Mouse (Mus musculus) heart, embryonic 10.5 days (tissue): ENCODE results near the gene Srsf3. TPM values are rescaled to one million over a fixed set of nuclear protein-coding genes. Genes with fewer than 3 reads are reported as not detected.
"Not testable (repeated sequence)": the region's sequence is repeated elsewhere in the genome, so short reads cannot be mapped to it uniquely, and the experiment has no call there.

ENCODE experiments used
- DNase-seq: peaks from one replicate; pipeline ENCODE4 v3.0.0-alpha.2; 2017; ENCODE audit warnings: low spot score
- H3K27ac ChIP-seq: fragments of 300-500 bp; sonication (generic); 2 replicates; pipeline ENCODE4 v1.5.1; 2016; ENCODE audit warnings: mild to moderate bottlenecking
- H3K27me3 ChIP-seq: fragments of 300-500 bp; sonication (generic); 2 replicates; pipeline ENCODE4 v1.6.1; 2016; ENCODE audit warnings: mild to moderate bottlenecking; ENCODE audit not compliant: poor library complexity, insufficient read depth, severe bottlenecking
- H3K36me3 ChIP-seq: fragments of 300-500 bp; sonication (generic); 2 replicates; pipeline ENCODE4 v1.6.1; 2016; ENCODE audit warnings: mild to moderate bottlenecking, moderate library complexity
- H3K4me1 ChIP-seq: fragments of 300-500 bp; sonication (generic); 2 replicates; pipeline ENCODE4 v1.6.1; 2016; ENCODE audit warnings: mild to moderate bottlenecking
- H3K4me3 ChIP-seq: fragments of 300-500 bp; sonication (generic); 2 replicates; pipeline ENCODE4 v1.5.1; 2016; ENCODE audit warnings: mild to moderate bottlenecking, moderate library complexity
- H3K9me3 ChIP-seq: fragments of 300-500 bp; sonication (generic); 2 replicates; pipeline ENCODE4 v1.6.1; 2016; ENCODE audit warnings: mild to moderate bottlenecking, moderate library complexity
- WGBS: fragments of 180-500 bp; shearing (Covaris S2); methylation state at CpG from one replicate; pipeline ENCODE4 v1.1.7; 2016; 5-methylcytosine and 5-hydroxymethylcytosine counted together
- polyA plus RNA-seq: library from polyadenylated mRNA; unstranded; fragments of >200 nt; fragmentation: Nextera tagmentation; extraction: Ambion mirVana; gene quantifications from 2 replicates; pipeline ENCODE4 v1.2.1, GENCODE M21; 2016

Gene Srsf3
- polyA plus RNA-seq, 1 experiment from 2014 or later = 498 TPM

DNA sequence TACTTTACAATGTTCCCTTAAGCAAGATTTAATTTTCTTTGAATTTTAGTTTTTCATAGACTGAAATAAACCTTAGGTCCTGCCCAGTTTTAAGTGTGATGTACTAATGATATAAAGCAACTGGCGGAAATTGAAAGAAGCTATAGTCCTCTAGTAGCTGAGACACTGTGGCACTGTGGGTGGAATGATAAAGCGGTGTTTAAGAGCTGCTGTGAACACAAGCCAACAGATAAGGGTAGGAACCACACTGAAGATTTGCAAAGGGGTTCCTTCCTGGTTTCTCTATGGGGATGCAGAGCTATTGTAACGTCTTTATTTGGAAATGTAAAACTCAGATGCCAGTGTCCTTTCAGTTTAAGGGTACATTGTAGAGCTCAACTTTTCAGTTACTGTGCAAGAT is 9.2 kb downstream of the Srsf3 start:
- H3K36me3 ChIP-seq = peaks cover 93% of the 10 kb centered on the region
- 59% methylated on average over 3 of the region's 3 CpGs for WGBS
- not testable (repeated sequence) for H3K27ac ChIP-seq, DNase-seq, H3K27me3 ChIP-seq, H3K9me3 ChIP-seq, H3K4me3 ChIP-seq, H3K4me1 ChIP-seq

DNA sequence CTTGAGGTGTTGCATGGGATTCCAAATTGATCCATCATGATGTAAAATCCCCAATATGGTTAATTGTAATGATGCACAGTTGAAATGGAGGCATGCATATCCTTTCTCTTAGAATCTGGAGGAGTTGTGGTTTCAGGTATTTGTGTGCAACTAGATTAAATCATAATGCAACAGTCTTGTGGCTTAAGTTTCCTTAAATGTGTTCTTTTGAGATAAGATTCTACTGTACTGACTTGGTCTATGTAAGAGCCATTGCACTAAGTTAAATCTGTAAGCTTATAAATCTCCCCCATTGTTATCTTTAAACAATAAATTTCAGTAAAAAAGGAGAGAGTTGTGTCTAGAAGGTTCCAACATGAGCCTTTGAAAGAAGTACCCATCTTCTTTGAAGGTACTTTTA is 10.1 kb downstream of the Srsf3 start:
- Histone ChIP-seq H3K27ac (no peak overlapping the region), H3K36me3 (peaks cover 92% of the 10 kb centered on the region), H3K4me3 (no peak overlapping the region), H3K9me3 (no peaks in the 10 kb centered on the region), H3K27me3 (no peaks in the 10 kb centered on the region), H3K4me1 (0 out of 2 replicates have a peak, but pooled peaks cover 4% of the 10 kb centered on the region)
- DNase-seq = no peak

DNA sequence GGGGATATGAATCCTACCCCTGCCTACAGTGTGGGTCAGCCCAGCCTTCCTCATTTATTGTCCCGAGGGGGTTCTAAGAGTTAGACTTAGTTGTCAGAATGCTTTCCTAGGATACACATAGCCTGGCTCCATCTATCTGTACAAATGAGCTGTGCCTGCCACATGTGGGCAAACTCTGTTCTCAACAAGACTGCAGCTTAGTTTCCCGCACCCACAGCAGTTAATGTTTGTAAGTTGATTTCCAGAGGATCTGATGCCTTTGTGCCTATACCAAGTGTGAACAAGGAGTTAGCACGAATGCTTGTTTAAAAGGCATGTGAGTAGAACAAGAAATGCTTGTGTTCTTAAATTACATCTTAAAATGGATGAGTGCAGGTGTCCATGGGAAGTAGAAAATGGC is 11.2 kb downstream of the Srsf3 start:
- H3K4me3 ChIP-seq = no peak overlapping the region
- H3K4me1 ChIP-seq = 0 out of 2 replicates have a peak, but pooled peaks cover 4% of the 10 kb centered on the region
- H3K9me3 ChIP-seq = no peaks in the 10 kb centered on the region
- WGBS = 91% methylated on average over 3 of the region's 3 CpGs
- H3K27ac ChIP-seq = no peak overlapping the region
- peaks cover 85% of the 10 kb centered on the region for H3K36me3 ChIP-seq
- no peak for DNase-seq
- H3K27me3 ChIP-seq = no peaks in the 10 kb centered on the region

DNA sequence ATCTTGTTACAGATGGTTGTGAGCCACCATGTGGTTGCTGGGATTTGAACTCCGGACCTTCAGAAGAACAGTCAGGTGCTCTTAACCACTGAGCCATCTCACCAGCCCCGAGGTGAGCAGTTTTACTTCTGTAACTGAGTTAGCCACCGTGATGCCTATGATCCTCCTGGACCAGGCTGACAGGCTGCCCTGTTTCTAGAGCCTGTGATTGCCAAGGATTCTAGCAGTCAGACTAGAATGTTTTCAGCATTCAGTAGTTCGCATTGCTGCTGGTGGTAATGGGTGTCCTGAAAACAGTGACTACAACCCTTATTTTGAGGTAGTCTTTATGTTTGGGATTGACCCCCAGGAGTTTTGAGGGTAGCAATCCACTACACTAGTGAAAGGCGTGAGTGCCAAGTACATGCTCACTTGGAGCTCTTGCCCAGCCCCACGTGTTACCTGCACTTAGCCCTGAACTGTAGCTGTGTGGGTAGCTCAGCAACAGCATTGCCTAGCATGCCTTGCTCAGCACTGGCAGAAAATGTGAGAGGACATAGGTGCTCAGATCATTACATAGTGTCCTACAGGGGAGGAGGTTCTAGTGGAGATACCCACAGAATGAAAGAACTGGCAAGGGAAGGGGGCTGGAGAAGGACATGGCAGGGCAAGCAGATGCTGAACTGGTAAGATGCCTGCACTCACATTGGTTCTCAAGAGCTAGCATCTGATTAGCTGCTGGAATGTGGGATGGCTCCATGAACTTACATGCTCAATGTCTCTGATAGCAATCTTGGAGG is 11.9 kb downstream of the Srsf3 start:
- H3K4me3 ChIP-seq = no peak overlapping the region
- H3K27me3 ChIP-seq = no peaks in the 10 kb centered on the region
- no peaks in the 10 kb centered on the region for H3K9me3 ChIP-seq
- H3K27ac ChIP-seq = no peak overlapping the region
- WGBS = 87% methylated on average over 6 of the region's 6 CpGs
- H3K36me3 ChIP-seq = peaks cover 78% of the 10 kb centered on the region
- peaks cover 9% of the 10 kb centered on the region; the same call in 1 of the 2 replicates for H3K4me1 ChIP-seq
- DNase-seq = peak; percentile 67

DNA sequence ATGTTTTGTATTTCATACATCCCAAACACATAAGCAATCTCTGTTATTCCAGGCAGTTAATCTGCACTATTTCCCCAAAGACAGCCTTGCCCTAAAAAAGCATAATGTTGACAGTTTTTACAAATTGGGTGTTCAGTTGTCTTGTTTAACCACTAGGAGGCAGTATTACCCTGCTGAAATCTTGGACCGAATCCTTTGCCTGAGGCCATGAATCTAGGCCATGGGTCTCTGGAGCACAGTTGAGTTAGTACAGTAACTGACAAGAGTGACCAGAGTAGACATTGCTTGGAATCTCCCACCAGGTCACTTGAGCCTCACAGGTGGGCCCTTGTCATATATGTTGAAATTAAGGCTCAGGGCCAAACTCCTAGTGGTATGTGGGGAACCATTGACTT is 12.5 kb downstream of the Srsf3 start:
- peaks cover 72% of the 10 kb centered on the region for H3K36me3 ChIP-seq
- no peak overlapping the region for H3K27ac ChIP-seq
- WGBS = 81% methylated on average over 1 of the region's 1 CpGs
- no peaks in the 10 kb centered on the region for H3K27me3 ChIP-seq
- peak; percentile 73 for DNase-seq
- no peaks in the 10 kb centered on the region for H3K9me3 ChIP-seq
- H3K4me3 ChIP-seq = no peak overlapping the region
- H3K4me1 ChIP-seq = peaks cover 14% of the 10 kb centered on the region

DNA sequence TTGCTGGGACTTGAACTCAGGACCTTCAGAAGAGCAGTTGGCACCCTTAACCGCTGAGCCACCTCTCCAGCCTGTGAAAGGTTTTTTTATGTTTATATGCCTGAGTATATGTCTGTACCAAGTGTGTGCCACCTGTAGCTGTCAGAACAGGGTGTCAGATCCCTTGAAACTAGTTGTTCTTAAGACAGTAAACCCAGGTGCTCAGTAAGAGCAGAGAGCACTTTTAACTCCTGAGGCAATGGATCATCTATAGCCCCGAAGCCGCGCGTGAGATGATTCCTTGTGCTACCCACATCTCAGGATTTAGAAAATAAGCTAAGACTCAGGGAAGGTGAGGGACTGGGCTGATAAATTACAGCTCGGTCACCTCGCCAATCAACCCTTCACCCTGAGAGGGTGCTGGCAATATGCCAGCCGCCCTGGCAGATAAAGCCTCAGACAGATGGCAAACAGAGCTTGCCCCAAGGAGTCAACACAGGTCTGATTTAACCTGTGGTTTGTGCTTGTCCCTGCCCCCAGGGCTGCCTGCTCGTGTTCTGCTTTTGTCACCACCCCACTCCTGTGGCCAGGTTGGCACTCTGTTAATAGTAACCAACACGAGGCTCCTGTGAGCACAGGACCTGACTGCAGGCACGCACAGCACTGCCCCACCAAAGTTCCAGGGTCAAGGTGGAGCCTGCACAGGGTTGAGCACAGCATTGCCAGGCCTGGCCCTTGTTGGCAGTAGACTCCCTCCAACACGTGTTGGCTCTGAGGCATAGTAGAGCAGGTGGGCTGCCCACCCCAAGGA is 13.5 kb downstream of the Srsf3 start:
- H3K27ac ChIP-seq = no peak overlapping the region
- peaks cover 62% of the 10 kb centered on the region for H3K36me3 ChIP-seq

DNA sequence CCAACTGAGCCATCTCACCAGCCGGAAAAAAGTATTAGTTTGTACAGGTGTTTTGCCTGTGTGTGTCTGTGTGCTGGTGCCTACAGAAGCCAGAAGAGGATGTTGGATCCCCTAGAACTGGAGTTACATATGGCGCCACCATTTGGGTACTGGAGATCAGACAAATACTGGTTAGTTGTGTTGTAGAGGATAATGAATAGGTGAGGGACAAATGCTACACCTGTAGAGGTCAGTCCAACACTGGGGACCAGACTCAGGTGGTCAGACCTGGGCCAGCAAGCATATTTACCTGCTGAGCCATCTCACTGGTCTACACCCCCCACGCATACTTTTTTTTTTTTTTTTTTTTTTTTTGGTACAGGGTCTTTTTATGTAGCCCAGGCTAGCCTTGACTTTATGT is 14.4 kb downstream of the Srsf3 start:
- peaks cover 55% of the 10 kb centered on the region for H3K36me3 ChIP-seq
- peaks cover 28% of the 10 kb centered on the region for H3K4me1 ChIP-seq
- peak; percentile 54 for DNase-seq
- H3K27ac ChIP-seq = no peak overlapping the region
- H3K4me3 ChIP-seq = no peak overlapping the region
- H3K27me3 ChIP-seq = no peaks in the 10 kb centered on the region
- 95% methylated on average over 3 of the region's 3 CpGs for WGBS
- no peaks in the 10 kb centered on the region for H3K9me3 ChIP-seq

More for the DNA sequence above, 13.5 kb downstream of the Srsf3 start:
- H3K27me3 ChIP-seq = no peaks in the 10 kb centered on the region
- peaks cover 24% of the 10 kb centered on the region for H3K4me1 ChIP-seq
- peak; percentile 76 for DNase-seq
- no peak overlapping the region for H3K4me3 ChIP-seq
- WGBS = 71% methylated on average over 12 of the region's 12 CpGs
- no peaks in the 10 kb centered on the region for H3K9me3 ChIP-seq

DNA sequence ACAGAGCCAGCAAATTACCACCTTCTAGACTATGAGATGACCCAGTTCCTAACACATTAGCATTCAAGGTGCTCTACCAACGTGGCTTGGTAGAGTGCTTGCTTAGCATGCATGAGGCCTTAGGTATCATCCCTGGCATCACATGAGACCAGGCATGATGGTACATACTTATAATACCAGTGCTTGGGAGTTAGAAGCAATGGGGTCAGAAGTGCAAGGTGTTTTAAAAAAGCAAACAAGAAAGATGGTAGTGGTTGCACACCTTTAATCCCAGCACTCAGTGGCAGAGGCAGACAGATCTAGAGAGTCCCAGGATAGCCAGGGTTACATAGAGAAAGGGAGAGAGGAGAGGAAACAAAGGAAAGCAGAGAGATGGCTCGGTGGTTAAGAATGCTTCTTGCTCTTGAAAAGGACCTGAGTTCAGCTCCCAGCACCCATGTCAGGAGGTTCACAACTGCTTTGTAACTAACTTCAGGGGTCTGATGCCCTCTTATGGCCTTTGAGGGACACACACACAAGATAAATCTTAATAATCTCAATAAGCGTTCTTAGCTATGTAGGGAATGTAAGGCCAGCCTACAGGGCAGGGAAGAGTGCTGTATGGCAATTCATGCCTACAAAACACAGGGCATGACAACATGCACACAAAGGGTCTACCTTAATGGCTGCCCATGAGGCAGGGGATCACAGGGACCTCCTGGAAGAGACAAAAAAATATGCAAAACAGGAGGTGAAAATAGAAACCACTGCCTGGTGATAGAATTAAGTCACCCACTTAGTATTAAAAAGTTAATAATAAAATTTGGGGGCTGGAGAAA is 15.5 kb downstream of the Srsf3 start:
- peaks cover 45% of the 10 kb centered on the region for H3K36me3 ChIP-seq

DNA sequence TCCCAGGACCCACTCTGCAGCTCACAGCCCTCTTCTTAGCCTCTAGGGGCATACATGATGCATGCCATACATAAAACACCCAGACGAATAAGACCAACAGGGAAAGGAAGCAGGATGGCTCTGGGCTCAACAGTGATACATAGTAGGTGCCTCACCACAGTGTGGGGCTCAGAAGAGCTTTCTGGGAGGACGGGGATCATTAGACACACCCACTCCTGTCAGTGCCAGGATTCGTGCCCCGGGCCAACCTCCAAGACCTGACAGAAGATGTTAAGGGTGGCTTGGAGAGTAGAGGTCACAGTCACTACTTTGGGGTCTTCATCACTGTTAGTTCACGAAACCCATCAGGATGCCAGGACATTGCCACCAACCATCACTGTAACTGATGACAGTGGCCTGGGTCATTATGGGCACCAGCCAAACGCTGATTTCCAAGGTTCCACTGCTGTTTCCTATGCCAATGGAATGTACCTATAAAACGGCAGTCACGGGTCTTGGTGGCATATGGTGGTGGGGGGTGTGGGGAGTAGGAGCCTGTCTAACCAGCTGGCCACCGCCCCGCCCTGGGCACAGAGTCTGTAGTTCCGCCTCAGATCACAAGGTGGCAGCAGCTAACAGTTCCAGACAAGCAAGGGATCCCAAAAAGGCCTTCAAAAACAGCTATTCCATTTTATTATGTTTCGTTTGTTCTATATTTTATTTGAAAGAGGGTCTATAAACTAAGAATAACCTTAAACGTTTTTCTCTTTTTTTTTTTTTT is 16.5 kb downstream of the Srsf3 start:
- no peak overlapping the region for H3K4me3 ChIP-seq
- WGBS = 23% methylated on average over 13 of the region's 13 CpGs
- H3K27ac ChIP-seq = no peak overlapping the region
- no peaks in the 10 kb centered on the region for H3K9me3 ChIP-seq
- H3K36me3 ChIP-seq = peaks cover 35% of the 10 kb centered on the region
- H3K27me3 ChIP-seq = no peaks in the 10 kb centered on the region
- DNase-seq = peak; percentile 86
- H3K4me1 ChIP-seq = peaks cover 28% of the 10 kb centered on the region

More for the DNA sequence above, 15.5 kb downstream of the Srsf3 start:
- Histone ChIP-seq H3K27me3 (no peaks in the 10 kb centered on the region), H3K4me1 (peaks cover 28% of the 10 kb centered on the region), H3K9me3 (no peaks in the 10 kb centered on the region), H3K4me3 (no peak overlapping the region), H3K27ac (no peak overlapping the region)
- 74% methylated on average over 3 of the region's 3 CpGs for WGBS
- peak; percentile 65 for DNase-seq

DNA sequence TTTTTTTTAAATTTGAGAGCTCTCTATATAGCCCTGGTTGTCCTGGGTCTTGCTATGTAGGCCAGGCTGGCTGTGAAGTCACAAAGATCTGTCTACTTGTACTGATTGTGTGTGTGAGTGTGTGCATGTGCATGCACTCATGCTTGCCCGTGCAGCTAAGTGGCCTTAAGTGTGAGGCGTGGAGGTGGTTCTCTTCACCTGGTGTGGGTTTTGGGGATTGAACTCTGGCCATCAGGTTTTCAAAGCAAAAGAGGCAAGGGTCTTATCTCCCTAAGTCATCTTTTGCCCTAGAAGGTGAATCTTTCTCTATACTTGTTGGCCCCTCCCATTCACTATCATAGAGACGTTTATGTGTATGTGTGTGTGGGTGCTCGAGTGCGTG is 17.1 kb downstream of the Srsf3 start:
- H3K4me3 ChIP-seq = no peak overlapping the region
- peaks cover 30% of the 10 kb centered on the region for H3K36me3 ChIP-seq
- DNase-seq = peak; percentile 73
- 76% methylated on average over 5 of the region's 5 CpGs for WGBS
- H3K27me3 ChIP-seq = no peaks in the 10 kb centered on the region
- H3K9me3 ChIP-seq = no peaks in the 10 kb centered on the region
- H3K4me1 ChIP-seq = peaks cover 30% of the 10 kb centered on the region
- H3K27ac ChIP-seq = no peak overlapping the region

DNA sequence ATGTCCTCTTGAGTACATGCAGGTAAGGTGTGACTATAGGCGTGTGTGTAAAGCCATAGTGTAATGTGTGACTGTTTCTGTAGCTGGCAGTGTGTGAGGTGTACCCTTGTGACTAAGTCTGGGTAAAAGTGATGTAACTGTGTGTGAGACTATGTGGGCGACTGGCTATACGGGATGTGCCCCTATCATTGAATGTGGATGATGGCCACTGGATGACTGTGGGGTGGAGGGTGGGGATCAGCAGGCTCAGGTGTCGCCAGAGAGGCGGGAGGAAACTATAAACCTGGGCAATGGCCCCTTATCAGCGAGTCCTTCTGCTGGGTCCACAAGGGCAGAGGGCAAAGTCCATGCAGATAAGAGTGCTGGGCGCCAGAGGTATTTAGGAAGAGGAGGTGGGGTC is 17.5 kb downstream of the Srsf3 start:
- H3K27ac ChIP-seq = no peak overlapping the region
- H3K9me3 ChIP-seq = no peaks in the 10 kb centered on the region
- peaks cover 26% of the 10 kb centered on the region for H3K36me3 ChIP-seq
- DNase-seq = peak; percentile 67
- H3K4me1 ChIP-seq = peaks cover 31% of the 10 kb centered on the region
- 60% methylated on average over 7 of the region's 7 CpGs for WGBS
- no peaks in the 10 kb centered on the region for H3K27me3 ChIP-seq
- no peak overlapping the region for H3K4me3 ChIP-seq

DNA sequence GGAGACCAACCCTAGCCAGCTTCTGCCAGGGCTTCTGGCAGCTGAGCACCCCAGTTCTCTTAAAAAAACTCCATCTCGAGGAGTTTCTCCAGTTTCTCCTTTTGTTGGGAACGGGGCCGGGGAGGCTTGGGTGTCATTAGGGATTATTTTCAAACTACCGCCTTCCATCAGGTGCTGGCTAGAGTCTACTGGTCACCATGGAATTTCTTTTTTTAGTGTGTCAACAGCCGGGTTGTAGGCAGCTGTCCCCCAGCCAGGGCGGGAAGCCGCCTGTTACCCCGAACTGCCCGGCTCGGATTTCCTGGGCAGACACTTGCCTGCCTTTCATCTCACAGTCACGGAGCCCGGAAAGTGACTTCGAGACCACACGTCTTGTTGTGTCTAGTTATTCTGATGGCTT is 18.4 kb downstream of the Srsf3 start:
- no peaks in the 10 kb centered on the region for H3K9me3 ChIP-seq
- H3K4me1 ChIP-seq = peaks cover 35% of the 10 kb centered on the region
- peaks cover 17% of the 10 kb centered on the region for H3K36me3 ChIP-seq
- WGBS = 35% methylated on average over 14 of the region's 14 CpGs
- peak; percentile 74 for DNase-seq
- H3K27ac ChIP-seq = peak overlapping the region; percentile 81
- peak overlapping the region; percentile 22; the same call in 1 of the 2 replicates for H3K4me3 ChIP-seq
- H3K27me3 ChIP-seq = no peaks in the 10 kb centered on the region
